Mouse (Mus musculus): ENCODE measurements around the gene Fbll1.
A peak's percentile ranks its signal among the peaks of the same experiment; 100 is the strongest.
"Not testable (repeated sequence)": the region's sequence is repeated elsewhere in the genome, so short reads cannot be mapped to it uniquely, and the experiment has no call there.

The Fbll1 gene

GRCm38 (mm10) chr11:35798874-35799273, at the start of gene Fbll1:
TSS of gene Fbll1 (minus strand) at chr11:35798884.
- peak; percentile 39 to 41 for DNase-seq

GRCm38 (mm10) chr11:35844299-35844698, 45.6 kb upstream of the Fbll1 start:
- no peak for DNase-seq

DNA sequence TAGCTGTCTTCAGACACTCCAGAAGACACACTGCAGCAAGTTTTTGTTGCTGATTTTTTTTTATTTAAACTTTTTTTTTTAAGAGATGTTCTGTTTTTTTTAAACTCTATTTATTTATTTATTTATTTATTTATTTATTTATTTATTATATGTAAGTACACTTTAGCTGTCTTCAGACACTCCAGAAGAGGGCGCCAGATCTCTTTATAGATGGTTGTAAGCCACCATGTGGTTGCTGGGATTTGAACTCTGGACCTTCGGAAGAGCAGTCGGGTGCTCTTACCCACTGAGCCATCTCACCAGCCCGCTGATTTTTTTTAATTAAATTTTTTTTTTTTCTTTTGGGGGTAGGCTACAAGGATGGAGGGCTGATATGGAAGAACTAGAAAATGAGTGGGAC, 43.9 kb upstream of the Fbll1 start:
- peak in 1 of 2 experiments; percentile 19 for DNase-seq

DNA sequence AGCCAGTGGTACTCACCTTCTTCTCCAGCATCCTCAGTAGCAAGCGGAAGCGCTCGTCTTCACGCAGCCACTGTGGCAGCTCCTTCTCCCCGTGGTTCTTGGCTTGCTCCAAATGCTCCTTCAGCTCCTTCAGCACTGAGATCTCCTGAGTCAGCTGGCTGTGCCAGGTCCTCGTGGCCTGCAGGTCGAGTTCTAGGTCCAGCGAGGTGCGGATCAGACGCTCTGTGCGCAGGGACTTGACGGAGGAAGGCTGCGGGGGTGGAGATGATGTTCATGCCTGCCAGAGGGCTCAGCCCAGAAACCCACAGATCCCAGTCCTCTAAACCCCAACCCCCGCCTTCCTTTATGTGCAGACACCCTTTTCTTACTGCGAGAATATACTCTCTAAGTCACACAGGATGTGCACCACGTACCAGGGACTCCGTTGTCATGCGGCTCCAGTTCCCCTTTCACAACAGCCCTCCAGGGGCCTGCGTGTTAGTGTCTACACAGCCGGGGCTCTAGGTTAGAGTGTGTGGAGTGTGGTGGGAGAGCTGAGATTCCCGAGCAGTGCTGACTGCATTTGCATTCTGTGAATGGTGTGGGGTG, 43.1 kb upstream of the Fbll1 start:
- no peak for DNase-seq

DNA sequence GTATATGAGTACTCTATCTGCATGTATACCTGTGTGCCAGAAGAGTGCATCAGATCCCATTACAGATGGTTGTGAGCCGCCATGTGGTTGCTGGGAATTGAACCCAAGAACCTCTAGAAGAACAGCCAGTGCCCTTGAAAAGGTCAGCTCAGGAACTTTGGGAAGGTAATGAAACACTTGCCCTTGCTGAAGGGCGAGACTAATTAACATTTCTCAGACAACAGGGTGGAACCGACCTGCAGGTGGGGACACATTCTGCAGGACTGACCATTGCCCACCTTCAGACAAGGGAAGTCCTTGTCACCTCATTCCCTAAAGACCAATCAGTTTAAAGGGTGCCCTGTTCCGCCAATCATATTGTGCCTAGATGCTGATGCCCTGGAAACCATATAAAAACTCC, 42.1 kb upstream of the Fbll1 start:
- not testable (repeated sequence) for DNase-seq

- DNase-seq = peak in 1 of 2 experiments; percentile 18
Observed at GRCm38 (mm10) chr11:35840282-35840681, 41.6 kb upstream of the Fbll1 start.

- DNase-seq = peak; percentile 91 to 93
Observed at GRCm38 (mm10) chr11:35838345-35839338, 40.0 kb upstream of the Fbll1 start.

- DNase-seq = no peak
Observed at GRCm38 (mm10) chr11:35837156-35838126, 38.8 kb upstream of the Fbll1 start.

DNA sequence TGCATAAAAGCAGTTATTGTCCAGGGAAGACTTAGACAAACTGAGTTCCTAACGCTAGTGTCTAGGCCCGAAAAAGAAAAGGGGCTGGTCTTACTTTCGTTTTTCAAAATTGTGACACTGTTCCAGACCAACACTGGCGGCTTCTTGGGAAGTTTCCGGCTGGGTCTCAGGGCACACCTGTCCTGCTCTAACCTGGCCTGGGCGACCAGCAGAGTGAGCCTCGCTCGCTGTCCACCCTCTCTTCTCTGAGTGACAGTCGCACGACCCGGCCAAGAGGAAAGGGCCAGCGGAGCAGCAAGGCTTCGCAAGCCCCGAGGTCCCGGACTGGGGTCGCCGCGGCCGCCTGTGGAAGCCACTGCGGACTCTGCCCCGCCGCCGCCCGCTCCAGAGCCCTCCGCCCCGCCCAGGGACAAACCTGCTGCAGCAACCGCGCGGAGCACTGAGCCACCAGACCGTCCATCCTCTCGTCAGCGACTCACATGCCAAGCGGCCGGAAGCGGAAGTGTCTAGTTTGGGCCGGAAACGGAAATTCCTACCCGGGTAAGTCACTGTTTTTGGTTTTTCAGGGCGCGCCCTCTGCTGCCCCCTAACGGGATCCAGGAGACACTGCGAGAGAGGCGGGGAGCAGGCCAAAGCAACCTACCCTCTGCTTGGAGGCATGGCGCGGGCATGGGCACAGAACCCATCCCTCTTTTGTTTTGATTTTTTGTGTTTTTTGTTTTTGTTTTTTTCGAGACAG, 35.5 kb upstream of the Fbll1 start, which contains the start of gene Rars:
Gene Rars (minus strand): TSS at position 485 of the 739 bp plus-strand sequence.
- DNase-seq = peak; percentile 95 to 96

DNA sequence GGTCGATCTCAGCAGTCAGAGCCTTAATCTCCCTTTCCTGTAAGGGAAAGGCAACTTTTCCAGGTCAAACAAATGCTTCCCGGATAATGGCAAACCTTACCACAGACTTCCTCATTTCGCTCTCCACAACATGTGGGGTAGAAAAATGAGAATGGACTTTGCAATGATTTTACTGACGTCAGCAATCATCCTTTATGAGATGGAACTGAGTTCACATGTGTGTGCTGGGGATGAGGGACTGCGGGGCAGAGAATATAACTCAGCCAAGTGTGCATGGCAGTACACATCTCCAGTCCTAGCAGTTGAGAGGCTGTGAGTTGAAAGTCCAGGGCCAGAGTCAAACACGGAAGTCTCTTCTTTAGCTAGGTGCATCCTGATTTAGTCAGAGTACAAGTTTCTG, 34.6 kb upstream of the Fbll1 start:
- no peak for DNase-seq

DNA sequence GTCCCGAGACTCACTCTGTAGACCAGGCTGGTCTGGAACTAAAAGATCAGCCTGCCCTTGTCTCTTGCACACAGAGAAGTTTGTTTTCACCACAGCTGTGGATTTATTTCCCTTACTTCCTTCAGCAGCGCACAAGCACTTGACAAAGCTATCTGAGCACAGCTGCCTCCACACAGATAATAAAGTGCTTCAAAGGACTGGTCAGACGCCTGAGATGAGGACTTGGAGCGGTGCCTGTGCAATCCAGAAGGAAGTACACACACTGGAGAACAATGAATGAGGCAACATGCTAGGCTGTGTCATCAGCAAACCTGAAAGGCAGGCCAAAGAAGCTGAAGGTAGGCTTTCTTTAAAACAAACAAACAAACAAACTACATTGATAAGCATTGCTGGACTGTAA, 33.5 kb upstream of the Fbll1 start:
- DNase-seq = no peak

DNA sequence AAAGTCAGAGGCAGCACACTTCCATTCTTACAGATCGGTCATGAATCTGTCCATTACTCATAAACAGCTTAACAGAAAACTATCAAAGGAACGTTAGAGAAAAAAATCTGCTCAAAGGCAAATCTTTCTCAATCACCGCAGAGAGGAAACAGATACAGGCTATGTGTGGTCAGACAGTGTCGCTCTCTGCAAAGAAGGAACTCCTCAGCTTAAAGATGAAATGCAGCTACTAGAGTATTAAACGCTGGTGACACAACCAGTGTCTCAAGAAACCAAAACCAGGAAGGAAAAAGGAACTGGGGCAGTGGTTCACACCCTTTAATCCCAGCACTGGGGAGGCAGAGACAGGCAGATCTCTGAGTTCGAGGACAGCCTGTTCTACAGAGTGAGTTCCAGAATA, 29.0 kb upstream of the Fbll1 start:
- no peak for DNase-seq

GRCm38 (mm10) chr11:35816316-35816715, 17.6 kb upstream of the Fbll1 start:
- no peak for DNase-seq

DNA sequence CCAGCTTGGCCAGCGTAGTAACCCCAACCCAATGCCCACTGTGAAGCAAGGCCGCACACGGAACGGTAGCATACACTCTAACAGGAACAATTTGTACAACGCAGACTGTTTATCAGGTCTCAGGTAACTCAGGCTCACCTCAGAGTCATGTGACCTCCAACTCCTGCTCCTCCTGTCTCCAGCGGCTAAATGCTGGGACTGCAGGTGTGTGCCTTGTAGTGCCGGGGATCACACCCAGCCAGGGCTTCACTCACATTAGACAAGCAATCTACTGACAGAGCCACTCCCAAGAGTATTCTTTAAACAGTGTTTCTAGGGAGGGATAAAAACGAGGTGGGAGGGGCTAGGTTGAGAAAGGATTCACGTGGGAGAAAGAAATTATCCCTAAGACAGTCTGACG, 12.8 kb upstream of the Fbll1 start:
- DNase-seq = no peak

GRCm38 (mm10) chr11:35801332-35801731, 2.6 kb upstream of the Fbll1 start:
- DNase-seq = no peak

DNA sequence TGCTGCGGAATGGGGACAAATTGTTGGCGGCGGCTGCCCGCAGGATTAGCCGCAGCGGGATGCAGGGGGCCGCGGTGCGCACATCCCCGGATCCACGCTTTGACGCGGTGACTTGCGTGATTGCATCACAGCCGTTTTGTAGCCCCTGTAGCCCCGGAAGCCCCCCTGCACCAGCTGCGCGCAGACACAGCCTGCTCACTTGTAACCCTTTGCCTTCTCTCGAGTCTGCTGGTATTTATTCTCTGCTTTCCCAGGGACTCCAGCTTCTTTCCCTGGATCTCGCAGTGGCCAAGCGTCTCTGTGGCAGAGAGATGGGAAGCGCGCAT, 226 bp downstream of the Fbll1 start:
- DNase-seq = peak; percentile 88 to 89

DNA sequence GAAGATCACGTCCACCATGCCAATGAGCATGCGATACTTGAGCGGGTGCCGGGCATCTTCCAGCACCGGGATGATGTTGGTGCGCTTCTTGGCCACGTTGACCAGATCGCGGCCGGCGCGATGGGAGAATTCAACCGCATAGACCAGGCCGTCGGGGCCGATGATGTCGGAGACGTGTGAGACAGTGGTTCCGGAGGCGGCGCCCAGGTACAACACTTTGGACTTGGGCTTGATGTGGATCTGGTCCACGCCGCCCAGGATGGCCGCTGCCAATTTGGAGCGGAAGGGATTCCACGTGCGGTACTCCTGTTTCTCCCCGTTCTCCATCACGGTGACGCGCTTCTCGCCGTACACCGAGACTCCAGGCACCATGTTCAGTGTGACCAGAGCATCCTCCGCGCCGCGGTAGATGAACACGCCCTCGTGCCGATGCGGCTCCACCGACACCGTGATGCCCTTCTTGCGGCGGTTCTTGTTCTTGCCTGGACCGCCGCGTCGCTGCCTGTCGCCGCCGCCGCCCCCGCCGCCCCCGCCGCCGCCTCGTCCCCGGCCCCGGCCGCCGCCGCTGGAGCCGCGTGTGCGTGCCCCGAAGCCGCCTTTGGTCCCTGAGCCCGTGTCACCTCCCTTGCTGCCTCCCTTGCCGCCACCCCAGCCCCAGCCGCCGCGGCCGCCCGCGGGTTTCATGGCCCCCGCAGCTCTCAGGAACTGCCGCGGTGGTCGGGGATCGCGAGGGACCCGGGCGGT, 761 bp downstream of the Fbll1 start:
- peak; percentile 60 to 68 for DNase-seq

DNA sequence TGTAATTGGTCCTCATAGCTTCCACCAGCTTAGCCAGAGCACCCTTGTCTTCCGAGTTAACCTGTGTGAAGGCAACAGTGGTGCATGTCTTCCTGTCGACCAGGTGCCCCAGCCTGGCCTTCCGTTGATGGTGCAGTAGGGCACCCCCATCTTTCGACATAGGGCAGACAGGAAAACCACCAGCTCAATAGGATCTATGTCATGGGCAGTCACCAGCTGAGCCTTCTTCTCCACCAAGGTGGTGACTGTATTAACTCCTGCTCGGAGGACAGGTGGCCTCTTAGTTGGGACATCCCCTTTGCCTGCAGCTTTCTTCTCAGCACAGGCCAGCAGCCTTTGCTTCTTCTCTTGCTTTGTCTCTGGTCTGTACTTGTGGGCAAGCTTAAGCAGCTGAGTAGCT, 5.9 kb downstream of the Fbll1 start:
- DNase-seq = not testable (repeated sequence)

DNA sequence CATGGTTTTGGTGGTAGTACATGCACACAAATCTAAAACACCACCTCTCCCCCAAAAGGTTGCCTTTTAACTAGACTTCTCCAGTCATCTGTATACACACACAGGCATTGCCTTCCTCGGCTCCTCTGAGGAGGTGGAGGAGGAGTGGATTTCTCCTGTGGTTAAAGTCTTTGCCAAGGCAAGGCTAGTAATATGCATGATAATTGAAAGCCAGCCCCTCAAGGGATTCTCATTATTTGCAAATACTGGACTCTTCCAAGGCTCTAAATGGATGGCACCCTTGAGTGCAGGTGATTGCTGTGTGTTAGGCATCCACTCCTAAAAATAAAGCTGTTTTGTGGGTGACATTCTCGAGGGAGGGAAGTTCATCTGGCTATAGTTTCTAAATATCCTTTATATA, 10.2 kb downstream of the Fbll1 start:
- DNase-seq = no peak

GRCm38 (mm10) chr11:35784537-35784936, 14.1 kb downstream of the Fbll1 start:
- no peak for DNase-seq

DNA sequence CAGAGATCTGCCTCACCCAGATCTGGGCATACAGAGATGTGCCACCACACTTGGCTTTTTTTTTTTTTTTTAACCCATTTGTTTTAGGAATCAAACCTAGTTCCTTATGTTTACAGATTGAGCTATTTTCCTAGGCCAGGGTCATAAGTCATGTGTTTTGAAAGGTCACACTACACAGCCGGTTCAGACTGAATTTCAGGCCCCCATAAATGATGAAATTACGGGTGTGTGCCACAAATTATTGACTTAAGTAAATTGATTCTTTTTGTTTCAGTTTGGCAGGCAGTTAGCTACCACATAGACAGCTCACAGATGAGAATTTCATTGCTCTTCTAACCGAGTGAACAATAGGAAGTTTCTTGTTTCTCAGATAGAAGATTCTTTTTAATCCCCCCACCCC, 14.7 kb downstream of the Fbll1 start:
- no peak for DNase-seq

Data from cerebellum, postnatal 10 days (tissue).